Mouse (Mus musculus) lung, adult 2 months (tissue): ENCODE measurements at regions not wholly inside any gene's neighbourhood (a gene's known extent, or its start where the extent isn't known, plus 50 kb on each side); places are given as distances from the start of the nearest gene placed in this dataset.
A peak's percentile ranks its signal among the peaks of the same experiment; 100 is the strongest.
"Not testable (repeated sequence)": the region's sequence is repeated elsewhere in the genome, so short reads cannot be mapped to it uniquely, and the experiment has no call there.

Experiments
- DNase-seq: peaks from one replicate; pipeline ENCODE4 v3.0.0; 2022
- H3K4me1 ChIP-seq: fragments of 200-500 bp; 2 replicates; pipeline ENCODE4 v1.6.1; 2011; ENCODE audit warnings: low read length; ENCODE audit not compliant: control insufficient read depth, insufficient read depth
- H3K4me3 ChIP-seq: fragments of 200-500 bp; replicated peaks from 2 replicates; pipeline ENCODE3; 2011; ENCODE audit warnings: low read depth, mild to moderate bottlenecking, control low read depth, low read length; ENCODE audit errors: extremely low read depth
- CTCF ChIP-seq: fragments of 200-500 bp; IDR thresholded peaks from 2 replicates; pipeline ENCODE4 v1.5.1; 2011; ENCODE audit warnings: mild to moderate bottlenecking, low read length, control low read depth; ENCODE audit not compliant: insufficient read depth
- POLR2A ChIP-seq: fragments of 200-500 bp; IDR thresholded peaks from 2 replicates; pipeline ENCODE4 v1.6.1; 2011; ENCODE audit warnings: low read depth, mild to moderate bottlenecking, control low read depth, low read length, borderline replicate concordance; ENCODE audit errors: extremely low read depth
- WGBS: fragments of 180-500 bp; shearing (Covaris S2); methylation state at CpG from one replicate; pipeline ENCODE4 v1.1.7; 2018; 5-methylcytosine and 5-hydroxymethylcytosine counted together

GRCm38 (mm10) chr14:15841390-15842023, 402.7 kb upstream of the Lrrc3b start:
- WGBS: 75% methylated on average over 1 of the region's 1 CpGs
- no peak for DNase-seq

GRCm38 (mm10) chr14:15842024-15842599, 403.3 kb upstream of the Lrrc3b start:
- Histone ChIP-seq H3K4me1 (no peaks in the 10 kb centered on the region), H3K4me3 (no peak overlapping the region)
- WGBS: 48% methylated on average over 1 of the region's 1 CpGs
- TF ChIP-seq CTCF (no peak), POLR2A (no peak)
- DNase-seq: no peak

More at GRCm38 (mm10) chr14:15841390-15842023, 402.7 kb upstream of the Lrrc3b start:
- no peak overlapping the region for H3K4me3 ChIP-seq
- no peak for TF ChIP-seq POLR2A
- TF ChIP-seq CTCF: no peak
- no peaks in the 10 kb centered on the region for H3K4me1 ChIP-seq

GRCm38 (mm10) chr14:15868520-15868919, 380.6 kb upstream of the Ngly1 start:
- DNase-seq: no peak
- TF ChIP-seq POLR2A: no peak
- TF ChIP-seq CTCF: no peak
- WGBS: 65% methylated on average over 3 of the region's 3 CpGs

GRCm38 (mm10) chr14:15872013-15872412, 377.1 kb upstream of the Ngly1 start:
- TF ChIP-seq CTCF (no peak), POLR2A (no peak)
- 87% methylated on average over 2 of the region's 2 CpGs for WGBS
- no peaks in the 10 kb centered on the region for H3K4me1 ChIP-seq

More at GRCm38 (mm10) chr14:15868520-15868919, 380.6 kb upstream of the Ngly1 start:
- Histone ChIP-seq H3K4me1 (no peaks in the 10 kb centered on the region), H3K4me3 (no peak overlapping the region)

GRCm38 (mm10) chr14:15880146-15880545, 368.9 kb upstream of the Ngly1 start:
- H3K4me3 ChIP-seq: no peak overlapping the region
- no peak for DNase-seq
- TF ChIP-seq CTCF (no peak), POLR2A (no peak)
- no peaks in the 10 kb centered on the region for H3K4me1 ChIP-seq
- WGBS: 76% methylated on average over 3 of the region's 3 CpGs

More at GRCm38 (mm10) chr14:15872013-15872412, 377.1 kb upstream of the Ngly1 start:
- no peak overlapping the region for H3K4me3 ChIP-seq
- no peak for DNase-seq

- no peaks in the 10 kb centered on the region for H3K4me1 ChIP-seq
- no peak overlapping the region for H3K4me3 ChIP-seq
- TF ChIP-seq POLR2A: no peak
- TF ChIP-seq CTCF: peak; percentile 62
- DNase-seq: peak; percentile 6
- 45% methylated on average over 1 of the region's 1 CpGs for WGBS
These were observed 367.8 kb upstream of the Ngly1 start for GRCm38 (mm10) chr14:15881284-15881683.

GRCm38 (mm10) chr14:15884641-15885340, 364.3 kb upstream of the Ngly1 start:
- no peak for DNase-seq
- TF ChIP-seq POLR2A: no peak
- TF ChIP-seq CTCF: no peak
- Histone ChIP-seq H3K4me1 (no peaks in the 10 kb centered on the region), H3K4me3 (no peak overlapping the region)
- 60% methylated on average over 2 of the region's 2 CpGs for WGBS

GRCm38 (mm10) chr14:15897098-15897497, 352.0 kb upstream of the Ngly1 start:
- no peak for DNase-seq
- 53% methylated on average over 1 of the region's 1 CpGs for WGBS
- H3K4me3 ChIP-seq: no peak overlapping the region
- TF ChIP-seq CTCF (no peak), POLR2A (no peak)
- no peaks in the 10 kb centered on the region for H3K4me1 ChIP-seq

GRCm38 (mm10) chr14:15906429-15906828, 342.7 kb upstream of the Ngly1 start:
- not testable (repeated sequence) for H3K4me3 ChIP-seq, DNase-seq, H3K4me1 ChIP-seq
- WGBS: 50% methylated on average over 11 of the region's 11 CpGs

GRCm38 (mm10) chr14:15913206-15913605, 335.9 kb upstream of the Ngly1 start:
- WGBS: 53% methylated on average over 4 of the region's 4 CpGs
- not testable (repeated sequence) for H3K4me1 ChIP-seq, H3K4me3 ChIP-seq, DNase-seq
